Mouse (Mus musculus) hematopoietic stem cell, adult 5-6 weeks (primary cell): ENCODE measurements at regions not wholly inside any gene's neighbourhood (a gene's known extent, or its start where the extent isn't known, plus 50 kb on each side); places are given as distances from the start of the nearest gene placed in this dataset.

Source experiments
- ATAC-seq, 2 experiments: fragments of 125-278 bp in 1 of 2; replicated peaks in 1 of 2; 2 replicates each; pipeline ENCODE4 v1.8.0; 2016 to 2017; ENCODE audit warnings: inconsistent platforms in 2 of 2, mild to moderate bottlenecking in 2 of 2, moderate number of reproducible peaks in 2 of 2, low read depth in 1 of 2, moderate TSS enrichment in 1 of 2; ENCODE audit not compliant: low FRiP score in 2 of 2, poor library complexity in 2 of 2, severe bottlenecking in 2 of 2, insufficient read depth in 1 of 2, low TSS enrichment in 1 of 2

- peak in 1 of 2 experiments; percentile 25; a peak in 1 of 4 replicates for ATAC-seq
Measured at GRCm38 (mm10) chrX:167103501-167104246, 105.4 kb downstream of the Tmsb4x start.

- peak; percentile 82 to 90 for ATAC-seq
Measured at GRCm38 (mm10) chrX:167101929-167102328, 107.2 kb downstream of the Tmsb4x start.

- ATAC-seq = no peak
Measured at GRCm38 (mm10) chrX:167099411-167099810, 109.7 kb downstream of the Tmsb4x start.

- ATAC-seq = no peak
Measured at GRCm38 (mm10) chrX:167098914-167099313, 110.2 kb downstream of the Tmsb4x start.

GRCm38 (mm10) chrX:167091841-167092240 is 117.3 kb downstream of the Tmsb4x start:
- ATAC-seq = peak in 1 of 2 experiments; percentile 32; a peak in 1 of 4 replicates

GRCm38 (mm10) chrX:167088930-167089329 is 120.2 kb downstream of the Tmsb4x start:
- peak; percentile 92 to 93 for ATAC-seq

- ATAC-seq = 0 out of 4 replicates have a peak, but pooled peaks of 1 of the 2 experiments have one; percentile 17
Measured at GRCm38 (mm10) chrX:167088438-167088837, 120.7 kb downstream of the Tmsb4x start.

GRCm38 (mm10) chrX:167080821-167081220 is 128.3 kb downstream of the Tmsb4x start:
- ATAC-seq = no peak

GRCm38 (mm10) chrX:167069075-167069474 is 140.0 kb downstream of the Tmsb4x start:
- ATAC-seq = no peak

GRCm38 (mm10) chrX:167067918-167068317 is 141.2 kb downstream of the Tmsb4x start:
- ATAC-seq = 0 out of 4 replicates have a peak, but pooled peaks of 1 of the 2 experiments have one; percentile 36

GRCm38 (mm10) chrX:167063881-167064280 is 145.2 kb downstream of the Tmsb4x start:
- ATAC-seq = 0 out of 4 replicates have a peak, but pooled peaks of 1 of the 2 experiments have one; percentile 45

GRCm38 (mm10) chrX:167052456-167052855 is 156.7 kb downstream of the Tmsb4x start:
- no peak for ATAC-seq

GRCm38 (mm10) chrX:167050066-167050465 is 159.0 kb downstream of the Tmsb4x start:
- ATAC-seq = 0 out of 4 replicates have a peak, but pooled peaks of 1 of the 2 experiments have one; percentile 41

- ATAC-seq = peak; percentile 82 to 85
Measured at GRCm38 (mm10) chrX:167049191-167049968, 159.7 kb downstream of the Tmsb4x start.

GRCm38 (mm10) chrX:167037971-167038370 is 171.1 kb downstream of the Tmsb4x start:
- no peak for ATAC-seq

- no peak for ATAC-seq
Measured at GRCm38 (mm10) chrX:167036355-167036754, 172.8 kb downstream of the Tmsb4x start.

GRCm38 (mm10) chrX:167035639-167036038 is 173.5 kb downstream of the Tmsb4x start:
- no peak for ATAC-seq

GRCm38 (mm10) chrX:167033091-167033490 is 176.0 kb downstream of the Tmsb4x start:
- ATAC-seq = no peak
